Mouse (Mus musculus) kidney, postnatal 4 days (tissue): Measurements from ENCODE around the gene Zfp978.
A peak's percentile ranks its signal among the peaks of the same experiment; 100 is the strongest.
"Not testable (repeated sequence)": the region's sequence is repeated elsewhere in the genome, so short reads cannot be mapped to it uniquely, and the experiment has no call there.

Source experiments
- DNase-seq, 2 experiments: peaks; one replicate each; pipeline ENCODE4 v3.0.0; 2021; ENCODE audit warnings: mixed read lengths in 2 of 2

The Zfp978 gene

DNA sequence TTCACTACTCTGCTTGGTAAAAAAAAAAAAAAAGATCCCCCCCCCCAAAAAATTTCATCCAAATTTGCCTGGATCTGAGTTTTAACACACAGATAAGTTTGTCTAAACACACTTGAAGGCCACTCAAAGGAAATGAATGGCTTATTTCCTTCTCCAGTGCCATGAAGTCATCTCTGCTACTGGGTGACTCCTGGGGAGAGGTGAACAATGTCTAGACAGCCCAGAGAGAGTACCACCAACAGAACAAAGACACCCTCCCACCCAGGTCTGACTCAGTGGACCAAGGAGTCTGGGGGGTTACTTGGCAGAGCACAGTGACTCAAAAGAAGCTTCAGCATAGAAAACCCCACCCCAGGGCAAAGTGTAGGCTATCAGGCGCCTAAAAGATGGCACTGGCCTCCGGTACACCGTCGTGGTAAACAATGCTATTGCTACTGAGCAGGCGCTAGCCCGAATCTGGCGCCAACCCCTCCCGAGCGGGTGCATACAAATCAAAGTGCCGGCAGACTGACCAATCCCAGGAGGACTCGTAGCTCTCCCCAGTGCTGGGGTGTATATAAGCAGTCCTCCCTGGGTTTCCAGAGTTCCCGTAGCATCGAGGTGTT, 9.6 kb upstream of the Zfp978 start:
- DNase-seq, result not testable (repeated sequence)

DNA sequence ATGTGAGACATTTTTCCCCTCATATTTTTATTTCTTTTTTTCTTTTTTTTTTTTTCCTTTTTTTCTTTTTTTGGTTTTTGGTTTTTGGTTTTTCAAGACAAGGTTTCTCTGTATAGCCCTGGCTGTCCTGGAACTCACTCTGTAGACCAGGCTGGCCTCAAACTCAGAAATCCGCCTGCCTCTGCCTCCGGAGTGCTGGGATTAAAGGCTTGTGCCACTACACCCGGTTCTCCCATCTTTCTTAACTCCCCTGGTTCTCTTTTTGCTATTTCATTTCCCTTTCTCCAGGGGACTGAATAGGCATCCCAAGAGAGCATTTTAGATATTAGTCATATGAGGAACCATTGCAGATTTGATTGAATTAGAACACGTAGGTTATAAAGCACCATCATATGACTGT, 7.5 kb upstream of the Zfp978 start:
- DNase-seq, result not testable (repeated sequence)

DNA sequence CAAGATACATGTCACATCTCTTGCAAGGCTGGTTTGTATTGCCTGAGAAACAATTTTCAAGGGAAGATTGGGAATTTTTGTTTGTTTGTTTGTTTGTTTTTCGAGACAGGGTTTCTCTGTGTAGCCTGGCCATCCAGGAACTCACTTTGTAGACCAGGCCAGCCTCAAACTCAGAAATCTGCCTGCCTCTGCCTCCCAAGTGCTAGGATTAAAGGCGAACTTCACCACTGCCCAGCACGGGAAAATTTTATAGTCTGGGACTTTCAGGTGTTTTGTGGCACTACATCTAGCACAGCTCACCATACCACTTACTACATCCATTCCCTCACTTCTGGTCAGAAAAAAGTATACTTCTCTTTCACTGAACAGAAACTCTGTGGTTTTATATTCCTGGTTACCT, 5.1 kb upstream of the Zfp978 start:
- not testable (repeated sequence) for DNase-seq

DNA sequence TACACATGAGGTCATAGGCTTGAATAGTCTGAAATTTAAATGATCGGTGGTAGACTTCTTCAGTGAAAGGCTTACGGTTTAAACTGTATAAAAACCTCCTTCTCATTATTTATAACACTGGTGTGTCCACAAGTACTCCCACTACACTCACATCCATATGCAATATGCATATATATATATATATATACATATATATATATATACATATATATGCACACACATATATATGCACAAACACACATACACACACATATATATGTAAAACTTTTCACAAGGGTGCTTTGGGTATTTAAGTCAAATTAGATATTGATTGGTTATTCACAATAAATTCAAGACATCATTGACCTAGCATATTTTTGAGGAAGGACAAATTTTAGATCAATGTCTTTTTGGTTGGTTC, 3.9 kb upstream of the Zfp978 start:
- not testable (repeated sequence) for DNase-seq

DNA sequence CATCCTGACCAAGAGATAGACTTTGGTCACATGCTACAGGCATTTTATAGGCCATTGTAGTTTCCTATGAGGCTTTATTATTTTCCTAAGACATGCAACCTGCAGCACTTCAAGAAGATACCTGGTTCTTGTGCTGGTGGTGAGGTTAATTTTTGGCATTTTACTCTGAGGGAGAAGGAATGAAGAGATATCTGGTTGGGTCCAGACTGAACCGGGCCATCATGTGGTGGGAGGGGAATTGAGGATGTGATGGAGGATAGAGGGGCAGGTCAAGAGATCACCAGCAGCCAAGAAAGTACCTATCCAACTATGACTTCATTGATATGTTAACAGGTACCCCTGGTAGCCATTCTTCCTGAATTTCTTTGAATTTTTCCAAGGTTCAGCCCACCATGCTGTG, 769 bp downstream of the Zfp978 start:
- not testable (repeated sequence) for DNase-seq

DNA sequence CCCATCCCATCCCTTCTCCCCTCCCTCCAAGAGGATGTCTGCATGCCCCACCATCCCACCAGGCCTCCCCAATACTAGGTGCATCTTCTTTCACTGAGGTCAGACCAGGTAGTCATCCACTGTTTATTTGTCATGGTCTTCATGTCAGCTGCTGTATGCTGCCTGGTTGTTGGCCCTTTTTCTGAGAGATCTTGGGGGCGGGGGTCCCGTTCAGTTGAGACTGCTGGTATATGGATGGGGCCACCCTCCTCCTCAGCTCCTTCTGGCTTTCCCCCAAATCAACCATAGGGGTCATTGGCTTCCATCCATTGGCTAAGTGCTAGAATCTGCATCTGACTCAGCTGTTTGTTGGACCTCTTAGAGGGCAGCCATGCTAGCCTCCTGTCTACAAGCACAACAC, 8.5 kb downstream of the Zfp978 start:
- DNase-seq, result not testable (repeated sequence)

DNA sequence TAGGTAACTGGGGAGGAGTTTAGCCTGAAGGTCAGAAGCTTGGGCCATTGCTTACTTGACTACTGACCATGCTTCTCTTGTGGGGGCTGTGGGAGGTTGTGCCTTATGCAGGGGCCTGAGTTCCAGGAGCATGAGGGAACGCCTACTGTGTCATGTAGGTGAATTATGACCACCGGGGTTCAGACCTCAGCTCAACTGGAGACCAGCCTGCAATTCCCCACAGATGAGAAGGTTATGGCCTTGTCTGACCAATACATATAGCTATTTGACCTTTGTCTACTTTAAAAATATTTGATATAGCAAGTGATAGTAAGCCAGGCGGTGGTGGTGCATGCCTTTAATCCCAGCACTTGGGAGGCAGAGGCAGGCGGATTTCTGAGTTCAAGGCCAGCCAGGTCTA, 22.1 kb downstream of the Zfp978 start:
- DNase-seq, result not testable (repeated sequence)

DNA sequence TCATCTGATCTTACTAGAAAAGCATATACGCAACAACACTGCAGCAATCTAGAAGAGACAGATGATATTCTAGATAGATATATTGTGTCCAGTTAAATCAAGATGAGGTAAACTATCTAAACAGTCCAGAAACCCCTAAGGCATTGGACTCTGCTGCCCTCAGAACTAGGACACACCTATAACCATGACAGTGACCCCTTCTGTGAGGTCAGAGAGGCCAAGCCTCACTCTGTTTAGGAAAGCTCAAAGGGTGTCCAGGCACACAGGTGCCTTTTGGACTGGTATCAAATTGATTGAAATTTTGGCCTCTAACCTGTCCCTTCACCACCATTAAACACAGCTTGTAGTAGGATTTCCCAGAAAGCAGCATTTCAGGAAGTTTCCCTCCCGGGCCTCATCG, 36.1 kb downstream of the Zfp978 start:
- DNase-seq, result not testable (repeated sequence)

DNA sequence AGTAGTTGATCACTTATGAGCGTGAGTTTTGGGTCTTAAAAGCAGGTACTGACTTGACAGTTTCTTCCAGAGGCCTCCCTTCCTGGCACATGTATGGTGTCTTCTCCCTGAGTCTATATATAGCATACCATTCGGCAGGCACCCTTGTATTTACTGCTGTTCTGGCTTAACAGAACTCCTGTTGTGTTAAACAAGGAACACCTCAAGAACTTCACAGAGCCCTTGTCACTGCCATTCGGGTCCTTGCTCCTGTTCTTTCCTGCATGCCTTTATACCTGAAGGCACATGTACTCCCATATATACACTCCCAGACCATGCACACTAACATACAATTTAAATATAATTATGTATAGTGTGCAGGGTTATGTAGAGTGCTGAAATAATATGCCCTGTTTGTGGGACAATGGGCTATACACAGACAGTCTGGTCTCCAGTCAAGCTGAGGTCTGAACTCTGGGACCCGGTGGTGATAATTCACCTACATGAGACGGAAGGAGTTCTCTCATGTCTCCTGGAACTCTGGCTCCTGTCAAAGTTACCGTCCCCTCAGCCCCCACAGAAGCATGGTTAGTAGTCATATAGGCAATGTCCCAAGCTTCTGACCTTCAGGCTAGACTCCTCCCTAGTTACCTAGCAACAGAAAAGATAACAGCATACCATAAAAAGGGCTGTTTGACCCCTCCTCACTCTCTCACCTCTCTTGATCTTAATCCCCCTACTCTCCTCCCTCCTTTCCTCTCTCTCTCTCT, 37.0 kb downstream of the Zfp978 start:
- DNase-seq, result not testable (repeated sequence)

DNA sequence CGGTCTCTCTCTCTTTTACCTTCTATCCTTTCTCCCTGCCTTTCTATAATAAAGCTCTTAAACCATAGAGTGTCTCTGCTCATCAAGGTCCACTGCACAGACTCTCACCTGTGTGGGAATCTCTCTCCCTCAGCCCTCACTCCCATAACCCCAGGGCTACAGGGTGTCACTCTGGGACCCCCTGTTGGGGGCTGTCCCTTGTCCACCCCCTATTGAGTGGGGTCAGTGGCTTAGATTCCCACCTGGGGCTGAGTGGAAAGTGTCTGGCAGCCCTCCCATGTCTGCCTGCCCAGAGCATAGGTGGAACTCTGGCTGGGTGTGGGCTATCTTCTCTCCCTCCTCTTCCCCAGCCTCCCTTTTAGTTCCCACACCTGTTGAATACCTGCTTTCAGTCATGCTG, 37.6 kb downstream of the Zfp978 start:
- not testable (repeated sequence) for DNase-seq

DNA sequence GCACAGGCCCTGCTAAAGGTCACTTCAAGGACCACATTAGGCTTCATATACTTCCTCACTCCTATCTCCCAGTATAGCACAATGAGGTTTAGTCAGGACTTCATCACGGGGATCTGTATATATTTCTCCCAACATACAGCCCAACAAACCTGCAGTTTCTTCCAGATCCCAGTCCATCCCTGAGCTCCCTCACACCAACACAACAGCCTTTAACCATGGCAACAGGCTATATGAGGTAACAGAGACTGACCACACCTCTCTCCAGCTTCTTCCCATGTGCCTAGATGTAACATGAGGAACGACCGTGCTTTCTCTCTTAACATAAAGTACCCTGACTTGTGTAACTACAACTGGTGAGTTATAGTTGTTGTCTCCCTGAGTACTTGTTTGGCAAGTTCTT, 38.4 kb downstream of the Zfp978 start:
- not testable (repeated sequence) for DNase-seq

DNA sequence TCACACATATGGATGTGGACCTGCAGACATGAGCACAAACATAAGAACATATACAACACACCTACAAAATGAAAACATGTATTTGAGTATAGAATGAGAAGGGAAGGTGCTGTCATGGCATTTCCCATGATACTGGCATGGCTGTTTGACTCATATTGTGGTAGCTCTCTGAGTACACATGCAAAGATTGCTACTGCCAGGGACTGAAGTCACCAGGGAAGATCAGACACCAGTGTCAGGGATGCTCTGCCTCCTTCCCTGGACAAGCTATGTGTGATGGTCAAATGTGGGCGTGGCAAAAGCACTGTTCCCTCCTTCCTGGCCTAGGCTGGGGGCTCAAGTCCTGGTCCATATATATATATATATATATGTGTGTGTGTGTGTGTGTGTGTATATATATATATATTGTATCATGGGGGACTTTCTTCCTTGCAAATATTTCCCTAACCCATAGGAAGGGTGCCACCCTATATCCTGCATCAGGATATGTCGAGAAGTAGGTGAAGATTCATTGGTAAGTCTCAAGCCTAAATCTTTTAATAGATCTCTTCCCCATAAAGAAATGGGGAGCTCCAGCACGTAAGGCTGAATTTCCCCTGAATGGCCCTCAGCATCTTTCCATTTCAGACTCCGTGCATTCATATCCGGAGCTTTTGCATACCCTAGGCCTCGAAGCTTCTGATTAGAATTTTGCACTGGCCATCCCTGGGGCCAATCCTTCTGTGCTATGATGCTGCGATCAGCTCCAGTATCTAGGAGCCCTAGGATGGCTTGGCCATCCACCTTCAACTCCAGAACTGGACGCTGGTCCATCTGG, 39.1 kb downstream of the Zfp978 start:
- not testable (repeated sequence) for DNase-seq

DNA sequence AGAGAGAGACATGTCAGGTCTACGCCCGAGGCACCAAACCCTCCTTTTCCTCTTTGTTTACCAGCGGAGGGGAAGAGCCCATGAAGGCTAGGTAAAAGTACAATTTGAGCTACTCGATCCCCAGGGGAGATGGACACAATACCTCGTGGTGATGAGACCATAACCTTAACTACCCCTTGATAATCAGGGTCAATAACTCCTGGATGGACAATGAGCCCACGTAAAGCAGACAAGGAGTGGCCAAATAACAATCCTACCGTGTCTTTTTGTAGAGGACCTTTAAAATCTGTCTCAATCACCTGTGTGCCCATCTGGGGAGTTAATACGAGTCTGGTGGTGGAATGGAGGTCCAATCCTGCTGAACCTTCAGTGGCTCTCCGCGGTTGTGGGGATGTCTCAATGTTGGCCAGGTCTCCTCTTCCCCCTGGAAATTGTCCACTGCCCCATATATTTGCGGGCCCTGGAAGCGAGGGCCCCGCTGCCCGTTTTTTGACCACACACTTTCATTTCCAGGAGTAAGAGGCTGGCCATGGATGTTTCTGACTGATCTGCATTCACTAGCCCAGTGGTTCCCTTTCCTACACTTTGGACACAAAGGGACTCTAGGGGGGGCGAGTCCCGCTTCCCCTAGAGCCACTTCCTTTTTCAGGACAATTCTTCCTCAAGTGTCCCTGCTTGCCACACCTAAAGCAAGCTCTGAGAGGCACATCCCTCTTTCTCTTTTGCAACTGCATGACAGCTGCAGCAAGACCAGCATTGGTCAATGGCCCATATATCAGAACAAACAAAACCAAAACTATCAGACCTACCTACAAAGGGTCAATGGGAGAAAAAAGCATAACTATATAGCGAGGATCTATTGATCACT, 40.0 kb downstream of the Zfp978 start:
- DNase-seq, result not testable (repeated sequence)

DNA sequence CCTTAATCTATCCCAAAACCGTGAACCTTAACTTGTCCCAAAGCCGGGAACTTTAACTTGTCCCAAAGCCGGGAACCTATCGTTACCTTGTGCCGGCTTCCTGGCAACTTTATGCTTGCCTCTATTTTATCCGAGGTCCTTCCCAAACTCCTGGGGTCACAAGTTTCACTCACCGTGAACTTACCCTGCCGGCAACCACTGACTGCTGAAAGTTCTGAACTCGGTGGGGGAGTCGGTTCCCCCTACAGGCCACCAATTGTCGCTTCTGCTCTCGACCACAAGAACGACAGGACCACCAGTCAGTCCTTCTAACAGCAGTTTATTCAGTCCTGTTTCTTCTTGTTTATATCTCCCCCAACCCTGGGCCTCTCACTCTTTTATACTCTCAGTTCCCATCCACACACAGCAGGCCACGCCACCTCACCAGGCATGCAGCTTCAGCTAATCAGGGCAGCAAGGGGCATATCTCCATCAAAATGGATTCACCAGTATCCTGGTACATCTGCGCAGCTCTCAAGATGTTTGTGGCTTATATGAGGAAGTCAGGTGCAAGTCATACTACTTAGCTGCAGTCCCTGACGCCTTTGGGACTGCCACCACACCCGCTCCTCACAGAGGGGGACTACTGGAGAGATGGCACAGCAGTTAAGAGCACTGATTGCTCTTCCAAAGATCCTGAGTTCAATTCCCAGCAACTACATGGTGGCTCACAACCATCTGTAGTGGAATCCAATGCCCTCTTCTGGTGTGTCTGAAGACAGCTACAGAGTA, 40.8 kb downstream of the Zfp978 start:
- DNase-seq, result not testable (repeated sequence)

DNA sequence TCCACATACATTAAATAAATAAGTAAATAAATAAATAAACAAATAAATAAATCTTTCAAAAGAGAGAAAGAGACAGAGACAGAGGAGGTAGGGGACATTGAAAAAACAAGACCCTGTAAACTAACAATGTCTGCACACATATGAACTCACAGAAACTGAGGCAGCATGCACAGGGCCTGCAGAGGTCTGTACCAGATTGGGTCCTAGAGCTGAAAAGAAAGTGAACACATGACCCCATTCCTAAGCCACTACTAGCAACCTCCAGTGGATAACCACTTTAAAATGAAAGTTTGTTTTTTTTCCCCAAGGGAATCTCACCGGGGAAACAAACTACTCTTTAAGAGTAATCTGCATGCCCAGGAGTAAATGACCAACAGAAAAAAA, 41.4 kb downstream of the Zfp978 start:
- not testable (repeated sequence) for DNase-seq

DNA sequence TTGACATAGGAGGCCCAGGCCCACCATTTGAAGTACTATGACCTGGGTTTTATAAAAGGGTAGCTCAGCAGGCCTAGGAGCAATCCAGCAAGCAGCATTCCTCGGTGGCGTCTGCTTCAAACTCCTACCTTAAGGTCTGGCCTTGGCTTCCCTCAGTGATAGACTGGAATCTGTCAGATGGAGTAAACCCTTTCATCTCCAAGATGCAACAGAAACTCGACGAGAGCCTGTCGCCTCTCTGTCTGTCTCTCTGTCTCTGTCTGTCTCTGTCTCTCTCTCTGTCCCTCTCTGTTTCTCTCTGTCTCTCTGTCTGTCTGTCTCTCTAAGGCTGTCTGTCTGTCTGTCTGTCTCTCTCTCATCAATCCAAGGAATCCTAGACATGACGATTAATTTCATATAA, 42.4 kb downstream of the Zfp978 start:
- DNase-seq, result not testable (repeated sequence)

DNA sequence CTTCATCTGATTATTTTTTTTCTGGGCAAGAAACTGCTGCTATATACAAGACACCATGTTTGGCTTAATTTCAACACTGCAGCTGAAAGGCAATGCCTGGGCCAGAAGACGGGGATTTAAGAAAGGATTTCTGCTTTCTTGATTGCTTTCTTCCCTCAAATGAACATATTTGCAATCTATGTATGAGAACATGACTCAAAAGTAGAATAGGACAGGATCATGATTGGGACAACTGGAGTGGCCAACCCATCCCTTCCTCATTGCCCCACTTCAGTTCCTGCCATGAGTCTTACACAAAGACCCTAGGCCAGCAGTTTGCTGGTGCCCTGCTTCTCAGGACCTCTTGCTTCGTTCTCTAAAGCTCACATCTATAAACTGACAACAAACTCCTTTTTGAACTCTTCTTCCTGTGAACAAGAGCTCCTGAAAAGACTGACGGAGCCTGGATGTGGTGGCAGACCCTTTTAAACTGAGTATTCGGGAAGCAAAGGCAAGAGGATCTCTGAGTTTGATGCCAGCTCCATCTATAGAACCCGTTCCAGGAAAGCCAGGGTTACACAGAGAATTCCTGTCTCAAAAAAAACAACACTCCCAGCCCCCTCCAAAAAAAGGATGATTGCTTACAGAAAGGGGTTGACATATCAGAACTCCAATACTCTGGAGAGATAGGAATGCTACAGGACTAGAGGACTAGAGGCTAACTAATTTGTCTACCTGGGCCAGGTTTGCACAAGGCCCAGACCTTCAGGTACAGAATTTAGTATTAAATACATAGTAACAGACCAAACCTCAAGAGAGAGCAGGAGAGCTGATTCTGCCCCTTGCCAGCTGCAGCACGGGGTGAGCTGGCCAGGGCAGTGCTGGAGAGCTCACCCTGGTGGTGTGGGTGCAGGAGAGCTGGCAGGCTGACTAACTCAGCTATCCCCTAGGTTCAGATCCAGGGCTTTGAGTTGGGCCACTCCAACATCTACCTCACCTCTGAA, 43.1 kb downstream of the Zfp978 start:
- DNase-seq, result not testable (repeated sequence)

DNA sequence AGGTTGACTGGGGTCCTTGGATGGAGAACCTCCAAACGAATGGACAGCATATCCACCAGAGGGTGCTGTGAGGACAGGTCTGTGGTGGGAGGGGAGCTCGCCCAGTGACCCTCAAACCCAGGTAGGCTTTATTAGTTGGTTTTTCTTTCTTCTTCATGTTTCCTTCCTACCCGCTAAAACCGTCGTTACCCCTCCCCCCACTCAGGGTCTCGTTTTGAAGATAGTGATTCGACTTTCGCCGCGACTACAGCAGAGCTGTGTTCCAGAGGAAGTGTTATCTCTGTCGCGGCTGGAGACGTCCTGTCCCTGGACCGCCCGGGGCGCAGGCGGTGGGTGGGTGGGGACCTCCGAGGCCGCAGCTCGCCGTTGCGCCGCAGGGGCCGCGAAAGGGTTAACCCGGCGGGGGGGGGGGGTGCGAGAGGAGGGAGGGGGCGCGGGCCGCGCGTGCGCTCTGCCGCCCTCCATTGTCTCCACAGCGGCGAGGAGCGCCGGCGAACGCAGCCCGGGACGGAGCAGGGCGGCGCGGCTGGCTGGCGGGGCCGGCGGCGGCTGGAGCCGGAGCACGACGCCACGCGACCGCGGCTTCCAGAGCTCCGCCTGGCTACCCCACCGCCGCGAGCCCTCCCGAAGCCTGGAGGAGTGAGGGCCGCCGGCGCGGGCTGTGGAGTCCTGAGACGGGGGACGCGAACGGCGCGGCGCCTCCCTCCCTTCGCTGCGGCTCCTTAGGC, 45.8 kb downstream of the Zfp978 start:
- peak; percentile 52 to 71 for DNase-seq

DNA sequence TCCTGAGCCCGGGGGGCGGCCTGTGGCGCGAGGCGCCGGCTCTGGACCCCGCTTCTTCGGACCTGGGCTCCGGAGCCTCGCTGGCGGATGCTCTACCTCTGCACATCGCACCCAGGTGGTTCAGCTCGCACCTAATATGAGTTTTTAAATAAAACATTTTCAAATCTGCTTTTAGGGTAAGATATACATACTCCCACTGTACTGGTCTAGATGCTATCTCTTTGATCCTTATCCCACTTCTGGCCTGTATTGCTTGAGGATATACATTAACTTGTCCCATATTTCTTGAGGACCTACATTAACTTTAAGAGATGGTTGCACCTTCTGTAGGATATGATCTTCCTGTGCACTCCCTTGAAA, 46.3 kb downstream of the Zfp978 start:
- no peak for DNase-seq

DNA sequence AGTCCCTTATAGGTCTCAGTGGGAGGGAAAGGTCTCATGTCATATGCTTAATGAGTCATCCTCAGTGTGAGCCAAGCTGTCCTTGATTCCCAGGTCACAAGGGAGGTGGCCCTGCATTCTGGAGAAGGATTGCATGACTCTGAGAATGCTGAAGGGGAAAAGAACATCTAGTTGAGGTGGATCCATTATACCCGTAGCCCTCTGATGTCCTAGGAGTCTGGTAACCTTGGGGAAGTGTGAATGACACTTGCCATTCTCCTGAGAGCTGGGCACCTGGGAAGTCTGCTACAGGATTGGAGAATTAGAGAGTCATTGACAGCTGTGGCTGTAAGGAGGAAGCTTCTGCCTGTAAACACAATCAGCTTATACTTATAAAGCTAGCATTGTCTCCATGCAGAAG, 55.3 kb downstream of the Zfp978 start:
- DNase-seq, result not testable (repeated sequence)
